Mouse (Mus musculus): ENCODE measurements around the gene Tbata.

- TF ChIP-seq CTCF (IDR thresholded peaks at IDR 0.05; ENCODE audit: borderline replicate concordance, control insufficient read depth, extremely low read depth, insufficient read depth, low read length, poor library complexity) = no peak
- no peak for TF ChIP-seq POLR2A (IDR thresholded peaks at IDR 0.05; ENCODE audit: control insufficient read depth, extremely low read depth, insufficient read depth, low read length, poor library complexity)
These were observed 13.2 kb upstream of the Tbata start for GRCm38 (mm10) chr10:61158594-61158993.

Data from thymus, adult 2 months (tissue).